Mouse (Mus musculus) gastrocnemius, adult 8-10 months (tissue): ENCODE data around the gene Atg4b. TPM values are rescaled to one million over a fixed set of nuclear protein-coding genes. Genes with fewer than 3 reads are reported as not detected.
"Not testable (repeated sequence)": the region's sequence is repeated elsewhere in the genome, so short reads cannot be mapped to it uniquely, and the experiment has no call there.

Experiments used
- DNase-seq, 2 experiments: peaks; one replicate each; pipeline ENCODE4 v3.0.0; 2022; ENCODE audit warnings: low spot score in 2 of 2
- total RNA-seq, 4 experiments: library from RNA; stranded (reverse); gene quantifications; 2 replicates each; pipeline ENCODE4 v1.2.4; 2022

Gene Atg4b
- total RNA-seq, 4 experiments from 2014 or later, result 26.7 to 33.4 (median 29.2) TPM

- DNase-seq, result no peak
Observed at GRCm38 (mm10) chr1:93755618-93756017, 4.3 kb downstream of the Atg4b start.

DNA sequence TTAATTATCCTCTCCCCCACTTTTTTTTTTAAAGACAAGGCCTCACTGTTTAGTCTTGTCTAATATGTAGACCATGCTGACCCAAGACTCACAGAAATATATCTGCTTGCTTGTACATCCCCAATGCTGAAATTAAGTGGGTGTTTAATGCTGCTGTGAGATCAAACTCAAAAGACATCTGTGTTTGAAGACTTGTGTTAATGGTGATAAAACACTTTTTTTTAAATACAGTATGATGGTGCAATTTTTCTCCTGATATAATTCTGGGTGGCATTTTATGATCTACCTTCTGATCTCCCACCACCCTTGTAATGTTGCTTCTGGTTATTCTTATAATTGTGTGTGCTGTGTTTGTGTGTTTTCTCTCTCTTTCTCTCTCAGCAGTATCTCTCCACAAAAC lies 4.9 kb downstream of the Atg4b start:
- no peak for DNase-seq

DNA sequence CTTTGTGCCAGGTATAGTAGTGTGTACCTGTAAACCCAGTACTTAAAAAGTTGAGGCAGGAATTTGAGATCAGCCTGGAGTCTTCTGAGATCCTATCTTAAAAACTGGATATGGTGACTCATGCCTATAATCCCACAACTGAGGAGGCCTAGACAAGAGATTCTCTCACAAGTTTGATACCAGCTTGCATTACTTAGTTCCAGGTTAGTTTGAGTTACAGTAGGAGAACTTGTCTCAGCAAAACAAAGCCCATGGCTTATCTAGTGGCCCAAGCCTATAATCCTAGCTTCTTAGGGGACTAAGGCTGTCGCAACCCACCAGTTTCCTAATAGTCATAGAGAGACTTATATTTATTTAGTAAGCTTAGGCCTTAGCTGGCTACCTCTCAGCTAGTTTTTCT lies 8.8 kb downstream of the Atg4b start:
- no peak for DNase-seq

GRCm38 (mm10) chr1:93763531-93763930 lies 12.2 kb downstream of the Atg4b start:
- not testable (repeated sequence) for DNase-seq

- no peak for DNase-seq
Observed at GRCm38 (mm10) chr1:93764871-93765591, 13.7 kb downstream of the Atg4b start.

DNA sequence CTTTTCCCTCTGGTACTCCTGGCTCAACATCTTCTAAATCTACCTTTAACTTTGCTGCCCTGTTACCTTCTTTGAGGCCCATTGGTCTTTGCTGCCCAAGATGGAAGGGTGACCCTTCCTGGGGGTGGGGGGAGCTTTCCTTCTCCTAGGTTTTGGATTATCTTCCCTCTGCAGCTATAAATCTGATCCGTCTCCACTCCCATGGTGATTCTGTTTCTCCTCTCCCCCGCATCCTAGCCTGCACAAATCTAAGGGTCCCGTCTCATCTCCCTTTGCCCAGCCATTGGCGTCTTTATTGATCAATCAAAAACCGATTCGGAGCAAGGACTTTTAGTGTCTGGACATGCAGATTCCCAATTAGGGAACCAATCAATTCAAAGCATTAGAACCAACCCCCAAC lies 16.3 kb downstream of the Atg4b start:
- DNase-seq, result no peak

GRCm38 (mm10) chr1:93769901-93770300 lies 18.6 kb downstream of the Atg4b start:
- no peak for DNase-seq

- DNase-seq, result no peak
Observed at GRCm38 (mm10) chr1:93776686-93777085, 25.4 kb downstream of the Atg4b start.

GRCm38 (mm10) chr1:93786912-93787311 lies 35.6 kb downstream of the Atg4b start:
- no peak for DNase-seq

DNA sequence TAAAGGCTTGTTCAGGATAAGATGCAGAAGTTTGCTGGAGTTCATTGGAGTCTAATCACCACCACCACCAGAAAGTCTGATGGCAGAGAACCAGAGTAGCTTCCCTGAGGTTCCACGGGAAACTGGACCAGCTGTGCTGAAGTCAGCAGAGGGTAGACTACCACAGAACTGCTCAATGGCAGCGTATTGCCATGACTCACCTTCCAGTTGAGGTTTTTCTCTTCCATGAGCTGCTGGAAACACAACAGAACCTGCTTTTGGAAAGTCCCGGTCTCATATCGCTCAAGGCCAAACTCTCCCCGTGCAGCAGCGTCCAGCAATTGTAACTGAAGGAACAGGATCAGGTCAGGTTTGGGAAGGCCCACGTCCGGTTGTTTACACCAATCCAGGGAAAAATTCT lies 43.2 kb downstream of the Atg4b start:
- no peak for DNase-seq

GRCm38 (mm10) chr1:93795886-93796285 lies 44.6 kb downstream of the Atg4b start:
- DNase-seq, result no peak

DNA sequence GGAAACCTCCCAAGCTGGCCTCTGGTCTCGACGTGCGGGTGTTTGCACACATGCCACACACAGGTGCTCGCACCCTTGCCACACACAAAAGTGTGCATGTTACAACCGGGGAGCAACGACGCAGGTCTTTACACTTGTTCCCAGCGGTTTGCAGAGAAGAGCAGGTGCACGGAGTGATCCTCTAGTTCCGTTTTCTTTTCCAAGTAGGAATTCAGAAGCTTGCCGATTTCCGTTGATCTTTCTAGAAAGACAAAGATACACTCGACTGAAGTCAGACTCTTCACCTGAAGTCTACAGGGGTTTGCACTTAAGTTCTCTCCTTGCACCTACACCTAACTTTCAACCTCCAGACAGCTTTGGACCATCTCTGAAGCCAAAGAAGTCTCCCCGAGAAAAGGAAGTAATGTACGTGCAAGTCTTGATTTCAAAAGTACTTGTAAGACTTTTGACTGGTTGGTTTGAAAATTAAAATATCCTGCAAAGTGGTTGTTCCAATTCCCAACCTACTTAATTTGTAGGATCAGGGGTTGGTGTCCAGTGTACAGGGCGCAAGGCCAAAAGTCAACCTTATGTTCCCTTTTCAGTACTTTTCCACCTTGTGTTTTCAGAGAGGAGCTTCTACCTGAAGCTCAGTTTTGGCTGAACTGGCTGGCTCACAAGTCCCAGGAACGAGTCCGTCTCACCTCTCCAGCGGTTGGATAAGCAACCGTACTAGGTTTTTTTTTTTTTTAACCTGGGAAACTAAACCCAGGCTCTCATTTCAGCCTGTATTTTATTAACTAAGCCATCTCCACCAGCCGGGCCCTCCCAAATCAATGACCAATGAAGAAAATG lies 49.6 kb downstream of the Atg4b start:
- no peak for DNase-seq

DNA sequence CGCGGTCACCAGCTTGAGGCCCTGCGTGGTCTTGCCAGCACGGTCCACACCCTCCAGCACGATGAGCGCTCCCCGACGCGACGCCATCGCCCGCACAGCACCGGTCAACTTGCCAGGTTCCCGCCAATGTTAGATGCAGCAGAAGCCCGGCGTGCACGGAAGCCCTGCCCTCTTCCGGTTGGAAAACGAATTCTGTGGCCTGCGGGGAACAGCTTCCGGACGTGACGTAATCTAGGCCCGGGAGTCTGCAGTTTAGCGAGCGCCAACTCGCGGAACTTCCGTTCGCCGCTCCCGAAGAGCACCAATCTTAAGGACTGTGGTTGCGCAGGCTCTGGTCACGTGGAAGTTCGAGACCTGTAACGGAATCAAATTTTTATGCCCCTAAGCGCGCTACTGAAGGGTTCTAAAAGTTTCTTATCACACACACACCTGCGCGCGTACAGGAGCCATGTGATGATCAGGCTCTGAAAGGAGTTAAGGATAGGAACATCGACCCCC lies 50.5 kb downstream of the Atg4b start, which contains the start of gene Dtymk:
Gene Dtymk, minus strand, starts transcription at position 194 of the 498 bp plus-strand sequence.
- DNase-seq, result peak; percentile 85 to 89

GRCm38 (mm10) chr1:93802771-93803170 lies 51.5 kb downstream of the Atg4b start:
- no peak for DNase-seq

- DNase-seq, result peak; percentile 99
Observed at GRCm38 (mm10) chr1:93803556-93804507, 52.5 kb downstream of the Atg4b start, which contains the start of gene Ing5. Ing5 (plus strand) TSS chr1:93803965.

DNA sequence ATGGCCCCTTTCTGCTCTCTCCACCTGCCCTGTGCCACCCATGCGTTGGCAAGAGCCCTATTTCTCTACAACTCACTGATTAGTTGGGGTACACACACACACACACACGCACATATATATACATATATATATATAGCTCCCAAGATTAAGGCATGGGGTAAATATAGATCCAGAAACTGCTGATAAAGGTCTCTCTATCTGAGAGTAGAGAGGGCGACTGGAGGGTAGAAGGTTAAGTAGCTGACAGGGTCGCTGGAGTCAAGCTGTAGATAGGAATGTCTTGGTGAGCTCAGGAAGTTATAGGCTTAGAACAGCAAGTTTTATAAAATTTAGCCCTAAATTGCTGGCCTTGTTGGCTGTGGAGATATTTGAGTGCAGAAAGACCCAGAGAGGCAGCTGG lies 53.5 kb downstream of the Atg4b start:
- no peak for DNase-seq

DNA sequence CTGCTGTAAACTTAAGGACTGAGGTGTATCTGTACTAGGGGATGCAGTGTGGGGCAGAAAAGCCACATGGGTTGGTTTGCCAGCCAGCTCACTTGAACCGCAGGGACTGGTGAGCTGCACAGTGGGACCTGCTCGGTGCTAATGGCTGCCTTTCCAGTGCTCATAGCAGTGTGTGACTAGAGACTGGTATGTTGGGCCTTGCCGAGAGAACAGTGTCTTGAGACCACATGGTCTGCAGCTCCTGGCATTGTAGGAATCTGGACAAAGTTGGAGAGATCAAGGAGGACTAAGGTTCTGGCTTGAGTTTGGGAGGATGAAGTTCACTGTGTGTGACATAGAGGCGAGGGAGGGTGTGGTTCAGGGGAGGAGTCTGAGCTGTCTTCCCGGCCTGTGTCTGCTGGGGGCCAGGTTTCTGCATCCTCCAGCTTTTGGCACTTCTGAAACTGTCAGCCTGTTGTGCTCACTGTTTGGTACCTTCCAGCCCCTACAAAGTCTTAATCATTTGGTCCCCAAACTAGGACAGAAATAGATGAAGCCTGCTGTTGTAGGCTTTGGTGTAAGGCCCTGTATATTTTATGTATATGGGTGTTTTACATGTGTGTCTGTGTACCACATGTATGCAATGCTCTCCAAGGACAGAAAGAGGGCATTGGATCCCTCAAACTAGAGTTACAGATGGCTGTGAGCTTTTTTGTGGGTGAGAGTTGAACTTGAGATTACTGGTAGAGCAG lies 54.1 kb downstream of the Atg4b start:
- DNase-seq, result no peak

DNA sequence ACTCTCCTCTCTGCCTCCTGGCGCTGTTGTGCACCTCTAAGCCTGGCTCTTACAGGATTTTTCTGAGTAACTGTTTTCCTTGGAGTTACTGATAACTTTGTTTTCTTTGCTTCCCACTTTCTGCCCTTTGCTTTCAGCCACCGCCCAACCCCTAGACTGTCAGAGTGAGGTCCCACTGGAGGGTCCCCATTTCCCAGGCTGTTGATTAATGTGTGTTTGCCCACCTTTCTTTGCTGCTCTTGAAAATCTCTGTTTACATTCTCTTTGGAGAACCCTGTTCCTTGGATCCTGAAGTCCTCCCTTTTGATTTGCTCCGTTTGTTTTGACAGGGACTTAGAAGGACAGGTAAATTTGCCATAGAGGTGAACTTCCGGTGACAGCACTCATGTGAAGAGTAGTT lies 57.6 kb downstream of the Atg4b start:
- no peak for DNase-seq

DNA sequence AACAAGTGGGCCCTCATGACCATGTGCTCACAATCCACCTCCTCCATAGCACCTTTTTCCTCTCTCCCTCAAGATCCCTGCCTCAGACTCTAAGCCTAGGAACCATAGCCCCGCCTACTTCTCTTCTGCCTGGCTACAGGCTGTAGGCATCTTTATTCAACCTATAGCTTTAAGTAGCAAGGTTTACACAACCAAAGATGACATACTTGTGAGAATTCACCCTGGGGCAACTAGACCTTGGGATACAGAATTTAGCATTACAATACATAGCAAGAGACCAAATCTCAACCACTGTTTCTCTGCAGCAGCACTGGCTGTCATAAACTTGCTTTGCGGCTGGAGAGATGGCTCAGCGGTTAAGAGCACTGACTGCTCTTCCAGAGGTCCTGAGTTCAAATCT lies 58.7 kb downstream of the Atg4b start:
- DNase-seq, result no peak

DNA sequence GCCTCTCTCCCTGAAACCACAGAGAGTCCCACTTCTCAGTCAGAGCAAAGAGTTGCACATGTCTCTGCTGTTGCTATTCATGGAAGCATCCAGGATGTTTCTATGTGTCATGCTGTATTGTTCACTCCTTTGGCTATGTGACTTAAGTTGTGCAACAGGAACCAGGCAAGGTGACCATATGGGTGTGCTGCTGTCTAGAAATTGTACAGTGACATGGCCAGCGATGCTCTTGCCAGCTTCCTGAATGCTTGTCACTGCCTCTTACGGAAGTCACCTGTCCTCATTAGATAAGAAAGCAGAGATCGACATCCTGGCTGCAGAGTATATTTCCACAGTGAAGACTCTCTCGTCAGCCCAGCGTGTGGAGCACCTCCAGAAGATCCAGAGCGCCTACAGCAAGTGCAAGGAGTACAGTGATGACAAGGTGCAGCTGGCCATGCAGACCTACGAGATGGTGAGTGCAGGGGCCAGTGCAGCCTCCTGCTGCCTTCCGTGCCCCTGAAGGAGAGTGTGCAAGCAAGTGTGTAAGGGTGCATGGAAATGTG lies 60.3 kb downstream of the Atg4b start:
- DNase-seq, result no peak
